Mouse (Mus musculus) heart, embryonic 15.5 days (tissue): ENCODE data around the gene Rgs2. TPM values are rescaled to one million over a fixed set of nuclear protein-coding genes. Genes with fewer than 3 reads are reported as not detected.

Source experiments
- ATAC-seq: fragments of 200-750 bp; cut with Nextera tagmentation; replicated peaks from 2 replicates; pipeline ENCODE4 v1.8.0; 2017; ENCODE audit warnings: low read depth, moderate TSS enrichment; ENCODE audit not compliant: insufficient number of reproducible peaks, insufficient read depth, low FRiP score
- H3K27ac ChIP-seq: fragments of 300-500 bp; sonication (generic); 2 replicates; pipeline ENCODE4 v1.5.1; 2015; ENCODE audit warnings: mild to moderate bottlenecking, inconsistent platforms
- H3K27me3 ChIP-seq: fragments of 300-500 bp; sonication (generic); 2 replicates; pipeline ENCODE4 v1.6.1; 2015; ENCODE audit warnings: inconsistent platforms
- H3K36me3 ChIP-seq: fragments of 300-500 bp; sonication (generic); 2 replicates; pipeline ENCODE4 v1.6.1; 2015; ENCODE audit warnings: mild to moderate bottlenecking, inconsistent platforms
- H3K4me1 ChIP-seq: fragments of 300-500 bp; sonication (generic); replicated peaks from 2 replicates; pipeline ENCODE4 v1.6.1; 2015; ENCODE audit warnings: inconsistent platforms
- H3K4me2 ChIP-seq: fragments of 300-500 bp; sonication (generic); 2 replicates; pipeline ENCODE4 v1.6.1; 2015; ENCODE audit warnings: inconsistent platforms, mild to moderate bottlenecking, moderate library complexity
- H3K4me3 ChIP-seq: fragments of 300-500 bp; sonication (generic); 2 replicates; pipeline ENCODE4 v1.5.1; 2015; ENCODE audit warnings: mild to moderate bottlenecking, inconsistent platforms
- H3K9ac ChIP-seq: fragments of 300-500 bp; sonication (generic); 2 replicates; pipeline ENCODE4 v1.6.1; 2015; ENCODE audit warnings: mild to moderate bottlenecking, inconsistent platforms
- H3K9me3 ChIP-seq: fragments of 300-500 bp; sonication (generic); replicated peaks from 2 replicates; pipeline ENCODE4 v1.6.1; 2016; ENCODE audit warnings: inconsistent platforms
- WGBS: fragments of 180-500 bp; shearing (Covaris S2); methylation state at CpG from one replicate; pipeline ENCODE4 v1.1.7; 2015; ENCODE audit warnings: mixed read lengths; 5-methylcytosine and 5-hydroxymethylcytosine counted together
- polyA plus RNA-seq: library from polyadenylated mRNA; unstranded; fragments of >200 nt; fragmentation: Nextera tagmentation; extraction: Ambion mirVana; gene quantifications from 2 replicates; pipeline ENCODE4 v1.2.1, GENCODE M21; 2015

Rgs2 gene
- polyA plus RNA-seq, 1 experiment from 2014 or later = 30.4 TPM

DNA sequence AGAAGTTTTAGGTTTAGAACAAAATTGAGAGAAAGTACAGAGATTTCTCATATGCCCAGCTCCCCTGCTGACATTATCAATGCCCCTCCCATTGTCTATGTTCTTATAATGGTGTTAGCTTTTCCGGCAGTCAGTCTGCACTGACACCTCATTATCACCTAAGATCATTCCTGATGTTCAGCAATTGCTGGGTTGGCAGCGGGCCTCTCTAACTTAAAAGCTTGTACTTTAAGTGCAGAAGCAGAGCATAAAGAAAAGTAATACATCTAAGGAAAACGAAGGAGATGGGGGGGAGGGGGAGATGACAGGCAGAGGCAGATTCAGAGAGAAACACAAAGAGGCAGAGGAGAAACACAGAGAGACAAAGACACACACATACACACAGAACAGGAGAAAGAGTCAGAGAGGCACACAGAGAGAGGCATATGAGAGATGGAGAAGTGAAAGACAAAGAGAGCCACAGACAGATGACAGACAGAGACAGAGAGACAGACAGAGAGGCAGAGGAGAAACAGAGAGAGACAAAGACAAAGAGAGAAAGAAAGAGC, 21.1 kb downstream of the Rgs2 start:
- Histone ChIP-seq H3K4me3 (no peak overlapping the region), H3K36me3 (no peaks in the 10 kb centered on the region), H3K9ac (no peak overlapping the region), H3K9me3 (no peaks in the 10 kb centered on the region), H3K4me2 (no peak overlapping the region), H3K27ac (no peak overlapping the region), H3K4me1 (no peaks in the 10 kb centered on the region), H3K27me3 (no peaks in the 10 kb centered on the region)
- WGBS = 24% methylated on average over 3 of the region's 3 CpGs
- ATAC-seq = no peak

DNA sequence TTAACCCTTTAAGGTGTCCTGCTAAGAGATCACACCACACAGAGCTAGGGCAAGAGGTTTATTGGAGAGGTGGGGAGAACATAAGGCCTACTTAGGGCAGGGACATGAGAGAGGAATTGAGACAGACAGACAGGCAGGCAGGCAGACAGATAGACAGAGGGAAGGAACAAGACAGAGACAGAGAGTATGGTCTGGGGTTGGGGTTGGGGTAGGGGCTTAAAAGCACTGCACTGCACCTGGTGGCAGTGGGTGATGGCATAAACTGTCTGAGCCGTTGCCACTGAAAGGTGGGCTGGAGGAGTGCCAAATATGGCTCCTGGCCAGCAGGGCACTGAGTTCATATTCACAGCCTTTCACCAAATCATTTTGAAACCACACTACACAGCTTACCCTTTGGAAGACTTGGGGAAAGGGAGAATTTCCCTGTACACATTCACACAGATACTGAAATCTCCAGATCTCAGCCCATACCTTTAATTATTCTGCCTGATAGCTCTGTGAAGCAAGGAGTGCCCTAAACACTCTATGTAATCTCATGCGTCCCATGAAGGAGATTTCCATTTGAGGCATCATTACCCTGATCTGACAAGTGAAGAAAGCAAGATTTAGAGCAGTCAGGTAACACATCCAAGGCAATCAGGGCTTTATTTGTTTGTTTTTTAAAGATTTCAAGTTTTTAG, 21.7 kb downstream of the Rgs2 start:
- no peak overlapping the region for H3K4me3 ChIP-seq
- H3K9me3 ChIP-seq = no peaks in the 10 kb centered on the region
- no peaks in the 10 kb centered on the region for H3K36me3 ChIP-seq
- WGBS = 41% methylated on average over 2 of the region's 2 CpGs
- H3K4me1 ChIP-seq = no peaks in the 10 kb centered on the region
- H3K27me3 ChIP-seq = no peaks in the 10 kb centered on the region
- no peak; the same call in 1 of the 2 replicates for ATAC-seq
- H3K4me2 ChIP-seq = no peak overlapping the region
- H3K27ac ChIP-seq = no peak overlapping the region
- no peak overlapping the region for H3K9ac ChIP-seq

DNA sequence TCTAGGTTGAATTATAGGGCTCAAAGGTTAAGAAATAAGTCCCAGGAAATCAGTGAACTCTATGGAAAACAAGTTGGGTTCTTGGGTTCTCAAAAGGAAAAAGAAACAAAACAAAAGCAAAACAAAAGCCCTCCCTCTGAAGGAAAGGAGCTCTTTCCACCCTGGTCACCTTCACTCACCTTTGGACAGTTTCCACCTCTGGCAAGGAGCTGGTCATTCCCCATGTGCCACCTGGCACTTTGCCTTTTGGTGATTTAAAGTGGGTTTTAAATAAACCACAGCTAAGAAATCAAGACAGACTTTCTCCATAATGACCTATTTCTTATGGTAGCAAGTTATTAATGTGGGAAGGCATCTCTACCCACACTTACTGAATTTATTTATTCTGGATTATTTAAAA, 23.1 kb downstream of the Rgs2 start:
- ATAC-seq = no peak
- H3K27ac ChIP-seq = no peak overlapping the region
- H3K36me3 ChIP-seq = no peaks in the 10 kb centered on the region
- H3K27me3 ChIP-seq = no peaks in the 10 kb centered on the region
- H3K9ac ChIP-seq = no peak overlapping the region
- no peaks in the 10 kb centered on the region for H3K9me3 ChIP-seq
- no peaks in the 10 kb centered on the region for H3K4me1 ChIP-seq
- H3K4me3 ChIP-seq = no peak overlapping the region
- no peak overlapping the region for H3K4me2 ChIP-seq

DNA sequence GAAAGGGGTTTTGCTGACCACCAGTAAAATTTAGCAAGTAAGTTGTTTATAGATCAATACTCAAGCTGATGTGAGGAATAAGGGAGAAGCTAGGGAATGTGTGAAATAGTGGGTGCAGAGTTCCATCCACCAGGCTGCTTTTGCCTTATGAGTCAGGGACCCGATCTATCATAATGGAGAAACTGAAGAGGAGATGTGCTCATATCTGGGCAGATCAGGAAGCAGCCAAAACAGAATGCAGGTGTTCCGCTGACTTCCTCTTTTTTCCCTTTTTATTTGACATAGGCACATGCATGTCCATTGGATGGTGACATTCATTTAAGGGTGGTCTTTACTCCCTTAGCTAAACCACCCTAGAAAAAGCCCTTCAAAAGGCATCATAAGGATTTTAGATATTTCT, 29.3 kb downstream of the Rgs2 start:
- no peaks in the 10 kb centered on the region for H3K4me1 ChIP-seq
- H3K4me3 ChIP-seq = no peak overlapping the region
- H3K9me3 ChIP-seq = no peaks in the 10 kb centered on the region
- 83% methylated on average over 2 of the region's 2 CpGs for WGBS
- H3K27ac ChIP-seq = no peak overlapping the region
- ATAC-seq = no peak
- no peaks in the 10 kb centered on the region for H3K27me3 ChIP-seq
- H3K4me2 ChIP-seq = no peak overlapping the region
- no peaks in the 10 kb centered on the region for H3K36me3 ChIP-seq
- H3K9ac ChIP-seq = no peak overlapping the region

DNA sequence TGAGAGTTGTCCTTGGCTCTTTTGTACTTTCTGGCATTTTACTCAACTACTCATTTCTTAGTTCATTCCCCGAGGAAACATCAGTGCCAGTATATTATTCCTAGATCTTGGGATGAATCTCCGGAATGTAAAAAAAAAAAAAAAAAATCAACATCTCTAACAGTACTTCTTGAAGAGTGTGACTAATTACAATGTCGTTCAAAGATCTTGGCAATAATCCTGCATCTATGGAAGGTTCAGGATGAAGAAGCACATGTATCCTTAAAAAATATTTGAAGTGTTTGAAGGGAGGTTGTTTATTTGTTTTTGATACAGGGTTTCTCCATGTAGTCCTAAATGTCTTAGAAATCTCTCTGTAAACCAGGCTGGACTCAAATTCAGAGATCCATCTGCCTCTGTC, 41.7 kb downstream of the Rgs2 start:
- no peaks in the 10 kb centered on the region for H3K27me3 ChIP-seq
- no peak overlapping the region for H3K4me3 ChIP-seq
- H3K9me3 ChIP-seq = no peaks in the 10 kb centered on the region
- H3K27ac ChIP-seq = no peak overlapping the region
- ATAC-seq = no peak
- WGBS = 70% methylated on average over 3 of the region's 3 CpGs
- no peak overlapping the region for H3K4me2 ChIP-seq
- no peaks in the 10 kb centered on the region for H3K4me1 ChIP-seq
- H3K9ac ChIP-seq = no peak overlapping the region
- no peaks in the 10 kb centered on the region for H3K36me3 ChIP-seq

DNA sequence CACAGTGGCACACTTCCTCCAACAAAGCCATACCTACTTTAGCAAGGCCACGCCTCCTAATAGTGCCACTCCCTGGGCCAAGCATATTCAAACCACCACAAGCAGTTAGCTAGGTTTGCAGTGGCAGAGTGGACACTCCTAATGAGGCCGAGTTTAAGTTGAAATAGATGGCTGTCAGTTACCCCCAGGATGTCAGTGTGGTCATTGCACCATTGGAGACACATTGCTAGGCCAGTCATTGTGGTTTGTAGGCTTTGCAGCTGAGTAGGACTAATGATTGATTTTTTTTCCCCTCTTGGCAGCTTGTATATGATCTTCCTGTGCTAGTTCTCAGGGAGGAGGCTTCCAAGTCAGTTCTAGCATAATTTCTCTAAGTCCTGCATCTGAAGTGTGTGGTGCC, 43.6 kb downstream of the Rgs2 start:
- Histone ChIP-seq H3K4me3 (no peak overlapping the region), H3K27ac (no peak overlapping the region), H3K36me3 (no peaks in the 10 kb centered on the region), H3K9me3 (no peaks in the 10 kb centered on the region), H3K4me2 (no peak overlapping the region), H3K9ac (no peak overlapping the region), H3K4me1 (no peaks in the 10 kb centered on the region), H3K27me3 (no peaks in the 10 kb centered on the region)
- 82% methylated on average over 2 of the region's 2 CpGs for WGBS
- ATAC-seq = no peak

DNA sequence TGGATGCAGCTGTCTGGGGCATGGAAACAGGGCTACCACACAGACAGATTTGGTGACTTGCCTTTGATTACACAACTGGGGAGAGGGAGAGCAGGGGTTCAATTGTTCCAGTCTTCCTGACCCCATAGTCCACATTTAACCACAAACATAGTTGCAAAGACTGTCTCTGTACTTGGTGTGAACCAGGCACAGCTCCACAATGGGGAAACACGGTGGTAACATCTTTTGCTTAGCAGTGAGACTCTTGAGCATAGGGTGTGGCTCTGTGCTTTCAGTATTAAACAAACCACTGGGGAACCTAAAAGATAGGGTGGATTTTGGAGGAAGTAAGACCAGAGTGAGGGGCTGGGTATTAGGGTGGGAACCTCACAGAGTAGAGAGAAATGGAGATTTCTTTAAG, 47.9 kb downstream of the Rgs2 start:
- H3K36me3 ChIP-seq = no peaks in the 10 kb centered on the region
- H3K9me3 ChIP-seq = no peaks in the 10 kb centered on the region
- H3K4me3 ChIP-seq = no peak overlapping the region
- H3K27ac ChIP-seq = no peak overlapping the region
- 82% methylated on average over 1 of the region's 1 CpGs for WGBS
- ATAC-seq = no peak
- no peaks in the 10 kb centered on the region for H3K27me3 ChIP-seq
- no peak overlapping the region for H3K4me2 ChIP-seq
- no peak overlapping the region for H3K9ac ChIP-seq
- H3K4me1 ChIP-seq = no peaks in the 10 kb centered on the region

DNA sequence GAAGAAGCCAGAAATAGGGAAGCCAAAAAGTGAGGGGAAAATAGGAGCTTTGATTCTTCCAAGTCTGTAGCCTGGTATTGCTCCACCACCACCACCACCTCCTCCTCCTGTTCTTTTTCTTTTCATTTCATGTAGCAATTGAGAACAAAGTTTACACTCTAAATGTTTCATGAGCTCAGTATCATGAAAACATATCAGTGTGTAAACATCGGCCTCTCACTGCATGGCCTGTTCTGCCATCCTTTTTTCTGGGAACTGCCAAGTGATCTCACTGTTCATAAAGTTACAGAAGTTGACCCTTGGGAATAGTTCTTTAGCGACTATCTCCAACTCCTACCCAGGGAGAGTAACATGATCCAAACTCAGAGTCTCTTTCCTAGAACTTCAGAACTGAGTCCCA, 51.1 kb downstream of the Rgs2 start:
- H3K9me3 ChIP-seq = no peaks in the 10 kb centered on the region
- no peaks in the 10 kb centered on the region for H3K27me3 ChIP-seq
- H3K4me2 ChIP-seq = no peak overlapping the region
- WGBS = 62% methylated on average over 2 of the region's 2 CpGs
- H3K4me3 ChIP-seq = no peak overlapping the region
- no peak overlapping the region for H3K9ac ChIP-seq
- H3K4me1 ChIP-seq = no peaks in the 10 kb centered on the region
- ATAC-seq = no peak
- H3K27ac ChIP-seq = no peak overlapping the region
- H3K36me3 ChIP-seq = no peaks in the 10 kb centered on the region

Other genes with a start within 250 kb of the Rgs2 start
- 11.9 and 12.7 TPM in 2 replicates for gene Trove2, start 227.1 kb downstream of the Rgs2 start, polyA plus RNA-seq
- gene Uchl5, start 226.9 kb downstream of the Rgs2 start, polyA plus RNA-seq = 60.1 and 67.7 TPM in 2 replicates
- 0.11 and 0.13 TPM in 2 replicates for gene Rgs13, start 173.2 kb upstream of the Rgs2 start, polyA plus RNA-seq
- gene Rgs1, start 245.1 kb upstream of the Rgs2 start, polyA plus RNA-seq = 0.72 and 1.5 TPM in 2 replicates